In genomic region chr2:106622326-106622725, GRCm38 (mm10) we compare ENCODE assay signal across 22 mouse cellular contexts.
DNase-seq lines count a peak whose midpoint lies in the region; ATAC-seq and TF ChIP-seq lines count a peak whose summit lies in the region.
"Had no signal": no experiment of that assay in that cellular context is flagged by ENCODE, and none has a peak within 500 bp of the region (broad histone marks: within the 10 kb centered on the region; RNA-seq: fewer than 3 reads in every experiment).

No protein-coding gene starts in this region.

- intact Hi-C loops in left cerebral cortex, postnatal 10 days (cut with DNase I): no loop called here

- no peak overlapping the region for H3K4me3 ChIP-seq in forebrain, embryonic 14.5 days (ENCODE audit: low read depth, low read length)
- no peak overlapping the region for H3K4me3 ChIP-seq in forebrain, embryonic 10.5 days
- H3K4me3 ChIP-seq in midbrain, postnatal 0 days (ENCODE audit: low read depth, low read length): no peak overlapping the region
- no peak overlapping the region for H3K4me3 ChIP-seq in midbrain, embryonic 10.5 days
- H3K4me3 ChIP-seq: embryonic facial prominence, embryonic 13.5 days; gastrocnemius, adult 2 months; heart, embryonic 12.5 days; intestine, embryonic 15.5 days; layer of hippocampus, adult 2 months; liver, embryonic 12.5 days had no signal

- H3K4me1 ChIP-seq in forebrain, embryonic 14.5 days (ENCODE audit: control insufficient read depth, insufficient read depth, low read length): no peaks in the 10 kb centered on the region
- H3K4me1 ChIP-seq in forebrain, embryonic 10.5 days: no peaks in the 10 kb centered on the region
- no peaks in the 10 kb centered on the region for H3K4me1 ChIP-seq in midbrain, postnatal 0 days (ENCODE audit: insufficient read depth, low read length)
- peaks cover 6% of the 10 kb centered on the region for H3K4me1 ChIP-seq in midbrain, embryonic 10.5 days
- H3K4me1 ChIP-seq: embryonic facial prominence, embryonic 13.5 days; intestine, embryonic 15.5 days; liver, embryonic 12.5 days had no signal

- no peak overlapping the region for H3K9ac ChIP-seq in forebrain, embryonic 14.5 days (ENCODE audit: low read length)
- H3K9ac ChIP-seq in midbrain, postnatal 0 days (replicated peaks; ENCODE audit: low read length, poor library complexity, severe bottlenecking): no peak overlapping the region
- H3K9ac ChIP-seq: embryonic facial prominence, embryonic 13.5 days; heart, embryonic 12.5 days; hindbrain, embryonic 14.5 days; intestine, embryonic 15.5 days; liver, embryonic 12.5 days had no signal

- 77% methylated on average over 5 of the region's 5 CpGs for WGBS in forebrain, embryonic 14.5 days
- WGBS in forebrain, embryonic 10.5 days: 90% methylated on average over 5 of the region's 5 CpGs
- WGBS in midbrain, postnatal 0 days: 84% methylated on average over 5 of the region's 5 CpGs
- WGBS in midbrain, embryonic 10.5 days: 86% methylated on average over 5 of the region's 5 CpGs

- no peak for TF ChIP-seq CTCF in midbrain, postnatal 0 days (IDR thresholded peaks at IDR 0.05)

- H3K4me2 ChIP-seq in forebrain, embryonic 14.5 days (ENCODE audit: low read length): no peak overlapping the region
- no peak overlapping the region for H3K4me2 ChIP-seq in midbrain, postnatal 0 days (ENCODE audit: low read depth, low read length, poor library complexity, severe bottlenecking)
- H3K4me2 ChIP-seq: embryonic facial prominence, embryonic 13.5 days; heart, embryonic 12.5 days; hindbrain, embryonic 14.5 days; intestine, embryonic 15.5 days; liver, embryonic 12.5 days had no signal

- no peaks in the 10 kb centered on the region for H3K9me3 ChIP-seq in forebrain, embryonic 14.5 days (replicated peaks; ENCODE audit: control insufficient read depth, low read length)
- H3K9me3 ChIP-seq in forebrain, embryonic 10.5 days: no peaks in the 10 kb centered on the region
- H3K9me3 ChIP-seq in midbrain, postnatal 0 days (ENCODE audit: low read length): no peaks in the 10 kb centered on the region
- no peaks in the 10 kb centered on the region for H3K9me3 ChIP-seq in midbrain, embryonic 10.5 days (replicated peaks)
- H3K9me3 ChIP-seq: embryonic facial prominence, embryonic 13.5 days; heart, embryonic 12.5 days; intestine, embryonic 15.5 days; liver, embryonic 12.5 days had no signal

- H3K27ac ChIP-seq in forebrain, embryonic 14.5 days (ENCODE audit: low read depth, low read length): no peak overlapping the region
- H3K27ac ChIP-seq in forebrain, embryonic 10.5 days: no peak overlapping the region
- H3K27ac ChIP-seq in midbrain, postnatal 0 days (ENCODE audit: low read depth, low read length): no peak overlapping the region
- no peak overlapping the region for H3K27ac ChIP-seq in midbrain, embryonic 10.5 days (replicated peaks)
- H3K27ac ChIP-seq: embryonic facial prominence, embryonic 13.5 days; gastrocnemius, adult 2 months; hindbrain, embryonic 14.5 days; intestine, embryonic 15.5 days; layer of hippocampus, adult 2 months; liver, embryonic 12.5 days had no signal

- ATAC-seq in forebrain, embryonic 14.5 days: no peak
- no peak for ATAC-seq in midbrain, postnatal 0 days (ENCODE audit: low FRiP score)
- ATAC-seq: intestine, embryonic 15.5 days; liver, embryonic 12.5 days; midbrain, embryonic 16.5 days had no signal

- H3K36me3 ChIP-seq in forebrain, embryonic 14.5 days (ENCODE audit: control insufficient read depth, insufficient read depth, low read length): no peaks in the 10 kb centered on the region
- no peaks in the 10 kb centered on the region for H3K36me3 ChIP-seq in forebrain, embryonic 10.5 days (replicated peaks)
- H3K36me3 ChIP-seq in midbrain, postnatal 0 days (ENCODE audit: insufficient read depth, low read length): no peaks in the 10 kb centered on the region
- no peaks in the 10 kb centered on the region for H3K36me3 ChIP-seq in midbrain, embryonic 10.5 days
- H3K36me3 ChIP-seq: embryonic facial prominence, embryonic 13.5 days; heart, embryonic 12.5 days; intestine, embryonic 15.5 days; liver, embryonic 12.5 days had no signal

- peak; percentile 31 for DNase-seq in forebrain, embryonic 14.5 days (ENCODE audit: low spot score)
- DNase-seq in forebrain, embryonic 10.5 days (ENCODE audit: extremely low spot score, low spot score): no peak
- peak; percentile 9 to 51 for DNase-seq in left cerebral cortex, postnatal 10 days (ENCODE audit: extremely low spot score in 1 of 2, low spot score in 2 of 2)
- no peak for DNase-seq in left cerebral cortex, adult 9 months (ENCODE audit: low spot score in 2 of 2)
- DNase-seq in midbrain, postnatal 0 days (ENCODE audit: low spot score): peak; percentile 26
- no peak for DNase-seq in midbrain, embryonic 10.5 days (ENCODE audit: low spot score)
- peak; percentile 2 for DNase-seq in 416B (ENCODE audit: low read depth)
- DNase-seq in T-cell, adult 2 months (ENCODE audit: low spot score): no peak
- DNase-seq: adrenal gland, adult 2 months; B cell, adult 2 months; cerebellum, adult 9-11 months; gastrocnemius, adult 2 months; layer of hippocampus, postnatal 36 days; spleen, adult 18-20 months; thymus, adult 18-20 months had no signal

- no peaks in the 10 kb centered on the region for H3K27me3 ChIP-seq in forebrain, embryonic 14.5 days (replicated peaks; ENCODE audit: control insufficient read depth, insufficient read depth, low read length)
- no peaks in the 10 kb centered on the region for H3K27me3 ChIP-seq in forebrain, embryonic 10.5 days (ENCODE audit: poor library complexity, severe bottlenecking)
- H3K27me3 ChIP-seq in midbrain, postnatal 0 days (ENCODE audit: insufficient read depth, low read length): no peaks in the 10 kb centered on the region
- no peaks in the 10 kb centered on the region; the same call in 1 of the 2 replicates for H3K27me3 ChIP-seq in midbrain, embryonic 10.5 days (ENCODE audit: low read depth, poor library complexity, severe bottlenecking)
- H3K27me3 ChIP-seq: embryonic facial prominence, embryonic 13.5 days; heart, embryonic 12.5 days; intestine, embryonic 15.5 days; liver, embryonic 12.5 days had no signal

Comparison
In these comparisons a context has a peak if more than half of its experiments do, and no peak if none do; other contexts are left out.
1. DNase-seq: peak in forebrain, embryonic 14.5 days (single experiment), left cerebral cortex, postnatal 10 days (2 of 2), midbrain, postnatal 0 days (single experiment) and 416B (single experiment); none in forebrain, embryonic 10.5 days (single experiment), left cerebral cortex, adult 9 months (0 of 2), midbrain, embryonic 10.5 days (single experiment) and T-cell, adult 2 months (single experiment).